Mouse (Mus musculus) retina, adult 2 months (tissue): Measurements from ENCODE around the gene Gm11168.
"Not testable (repeated sequence)": the region's sequence is repeated elsewhere in the genome, so short reads cannot be mapped to it uniquely, and the experiment has no call there.

Experiments used
- DNase-seq: peaks from one replicate; pipeline ENCODE4 v3.0.0-alpha.2; 2012; ENCODE audit warnings: low read depth, low spot score

Gene Gm11168

GRCm38 (mm10) chr9:3002794-3003396 is at the start of gene Gm11168:
Gm11168 (plus strand) TSS chr9:3003346.
- DNase-seq = not testable (repeated sequence)

- DNase-seq = peak; percentile 22
Measured at GRCm38 (mm10) chr9:3000445-3000972, 2.6 kb upstream of the Gm11168 start, which contains the start of gene Gm10722. Gm10722 (plus strand) TSS chr9:3000922.

- not testable (repeated sequence) for DNase-seq
Measured at GRCm38 (mm10) chr9:3001006-3001405, 2.1 kb upstream of the Gm11168 start.

- DNase-seq = not testable (repeated sequence)
Measured at GRCm38 (mm10) chr9:3001948-3002659, 1.0 kb upstream of the Gm11168 start.

GRCm38 (mm10) chr9:3006179-3006578 is 3.0 kb downstream of the Gm11168 start:
- DNase-seq = not testable (repeated sequence)

- DNase-seq = not testable (repeated sequence)
Measured at GRCm38 (mm10) chr9:3006636-3007035, 3.5 kb downstream of the Gm11168 start.

GRCm38 (mm10) chr9:3007272-3007671 is 4.1 kb downstream of the Gm11168 start:
- DNase-seq = peak; percentile 8

- not testable (repeated sequence) for DNase-seq
Measured at GRCm38 (mm10) chr9:3009331-3009730, 6.2 kb downstream of the Gm11168 start.

GRCm38 (mm10) chr9:3012054-3012621 is 9.0 kb downstream of the Gm11168 start:
- DNase-seq = not testable (repeated sequence)

- DNase-seq = not testable (repeated sequence)
Measured at GRCm38 (mm10) chr9:3012733-3013279, 9.7 kb downstream of the Gm11168 start, which contains the start of gene Gm10721. Gm10721 (plus strand) TSS chr9:3013140.

- DNase-seq = not testable (repeated sequence)
Measured at GRCm38 (mm10) chr9:3015354-3015753, 12.2 kb downstream of the Gm11168 start, which contains the start of gene Gm10720. Gm10720 (plus strand) TSS chr9:3015654.

- not testable (repeated sequence) for DNase-seq
Measured at GRCm38 (mm10) chr9:3015896-3016295, 12.8 kb downstream of the Gm11168 start.

- DNase-seq = not testable (repeated sequence)
Measured at GRCm38 (mm10) chr9:3017108-3017507, 14.0 kb downstream of the Gm11168 start, which contains the start of gene Gm10719. Gm10719 (plus strand) TSS chr9:3017408.

GRCm38 (mm10) chr9:3018944-3019343 is 15.8 kb downstream of the Gm11168 start:
- DNase-seq = not testable (repeated sequence)

- DNase-seq = not testable (repeated sequence)
Measured at GRCm38 (mm10) chr9:3019835-3020727, 16.9 kb downstream of the Gm11168 start.

- DNase-seq = peak; percentile 2
Measured at GRCm38 (mm10) chr9:3022316-3023008, 19.3 kb downstream of the Gm11168 start.

- not testable (repeated sequence) for DNase-seq
Measured at GRCm38 (mm10) chr9:3023312-3023984, 20.3 kb downstream of the Gm11168 start, which contains the start of gene Gm10718. Gm10718 (plus strand) TSS chr9:3023547.

GRCm38 (mm10) chr9:3023985-3024648 is 21.0 kb downstream of the Gm11168 start:
- not testable (repeated sequence) for DNase-seq
